8 mouse cellular contexts compared by ENCODE assay signal in genomic region chr3:89308089-89308488, GRCm38 (mm10). TPM values are rescaled to one million over a fixed set of nuclear protein-coding genes. Genes with fewer than 3 reads are reported as not detected.
DNase-seq lines count a peak whose midpoint lies in the region; ATAC-seq and TF ChIP-seq lines count a peak whose summit lies in the region.

No protein-coding gene starts in this region.

- no peak overlapping the region for H3K9ac ChIP-seq in intestine, postnatal 0 days (ENCODE audit: low read depth, low read length)
- no peak overlapping the region for H3K9ac ChIP-seq in liver, embryonic 16.5 days (ENCODE audit: low read depth, low read length)
- no peak overlapping the region for H3K9ac ChIP-seq in neural tube, embryonic 14.5 days (replicated peaks; ENCODE audit: low read depth, low read length)

- H3K4me2 ChIP-seq in intestine, postnatal 0 days (replicated peaks; ENCODE audit: low read depth): no peak overlapping the region
- no peak overlapping the region for H3K4me2 ChIP-seq in liver, embryonic 16.5 days (ENCODE audit: low read depth, low read length)
- no peak overlapping the region for H3K4me2 ChIP-seq in neural tube, embryonic 14.5 days (ENCODE audit: low read depth, low read length)

- no peak overlapping the region for H3K27ac ChIP-seq in intestine, postnatal 0 days (ENCODE audit: low read depth, low read length)
- H3K27ac ChIP-seq in liver, embryonic 16.5 days (ENCODE audit: low read length): no peak overlapping the region
- no peak overlapping the region for H3K27ac ChIP-seq in neural tube, embryonic 14.5 days (ENCODE audit: low read depth, low read length)

- H3K79me3 ChIP-seq in C2C12 (ENCODE audit: low read depth): no peaks in the 10 kb centered on the region

- H3ac ChIP-seq in C2C12 (ENCODE audit: control insufficient read depth, insufficient read length, low read depth): no peak overlapping the region

- H3K27me3 ChIP-seq in C2C12 (ENCODE audit: control insufficient read depth, insufficient read depth, insufficient read length): no peaks in the 10 kb centered on the region
- H3K27me3 ChIP-seq in intestine, postnatal 0 days (replicated peaks; ENCODE audit: control insufficient read depth, insufficient read depth, low read length): no peaks in the 10 kb centered on the region
- no peaks in the 10 kb centered on the region for H3K27me3 ChIP-seq in liver, embryonic 16.5 days (ENCODE audit: control insufficient read depth, insufficient read depth, low read depth, low read length)
- H3K27me3 ChIP-seq in neural tube, embryonic 14.5 days (ENCODE audit: control insufficient read depth, insufficient read depth, low read length): no peaks in the 10 kb centered on the region

- ATAC-seq in granulocyte monocyte progenitor cell, adult 5-6 weeks (replicated peaks; ENCODE audit: poor library complexity, severe bottlenecking): peak; percentile 87
- peak; percentile 40; the same call in 1 of the 2 replicates for ATAC-seq in intestine, postnatal 0 days
- ATAC-seq in liver, embryonic 16.5 days (ENCODE audit: low read depth): peak; percentile 63
- peak; percentile 90 for ATAC-seq in neural tube, embryonic 14.5 days (ENCODE audit: low read depth)

- peak; percentile 60 for TF ChIP-seq CTCF in C2C12 (IDR thresholded peaks at IDR 0.05; ENCODE audit: control insufficient read depth, insufficient read depth, insufficient read length)
- TF ChIP-seq CTCF in intestine, postnatal 0 days (IDR thresholded peaks at IDR 0.05; ENCODE audit: low read depth): peak; percentile 95

- H3K9me3 ChIP-seq in intestine, postnatal 0 days (ENCODE audit: control insufficient read depth): no peaks in the 10 kb centered on the region
- H3K9me3 ChIP-seq in liver, embryonic 16.5 days (replicated peaks; ENCODE audit: control insufficient read depth, low read length): no peaks in the 10 kb centered on the region
- H3K9me3 ChIP-seq in neural tube, embryonic 14.5 days (ENCODE audit: control insufficient read depth, low read length): no peaks in the 10 kb centered on the region

- WGBS in intestine, postnatal 0 days: 5% methylated on average over 9 of the region's 9 CpGs
- 2% methylated on average over 9 of the region's 9 CpGs for WGBS in liver, embryonic 16.5 days (ENCODE audit: insufficient replicate concordance)
- WGBS in neural tube, embryonic 14.5 days: 3% methylated on average over 9 of the region's 9 CpGs

- DNase-seq in T-cell, adult 2 months (ENCODE audit: low spot score): peak; percentile 57
- peak; percentile 67 to 70 for DNase-seq in cerebellum, postnatal 36 days
- peak; percentile 67 for DNase-seq in thymus, postnatal 14 days

- H3K36me3 ChIP-seq in C2C12 (ENCODE audit: control insufficient read depth, insufficient read depth): no peaks in the 10 kb centered on the region
- H3K36me3 ChIP-seq in intestine, postnatal 0 days (ENCODE audit: control insufficient read depth, insufficient read depth): no peaks in the 10 kb centered on the region
- H3K36me3 ChIP-seq in liver, embryonic 16.5 days (ENCODE audit: control insufficient read depth, insufficient read depth): no peaks in the 10 kb centered on the region
- H3K36me3 ChIP-seq in neural tube, embryonic 14.5 days (ENCODE audit: control insufficient read depth, insufficient read depth, low read length): peaks cover 2% of the 10 kb centered on the region; the same call in 1 of the 2 replicates

- H3K4me3 ChIP-seq in C2C12 (ENCODE audit: insufficient read depth, poor library complexity, severe bottlenecking): no peak overlapping the region
- H3K4me3 ChIP-seq in intestine, postnatal 0 days (ENCODE audit: low read depth, low read length): no peak overlapping the region
- H3K4me3 ChIP-seq in liver, embryonic 16.5 days (ENCODE audit: low read depth, low read length): no peak overlapping the region
- no peak overlapping the region for H3K4me3 ChIP-seq in neural tube, embryonic 14.5 days (ENCODE audit: low read depth, low read length)

- H3K4me1 ChIP-seq in intestine, postnatal 0 days (replicated peaks; ENCODE audit: control insufficient read depth, insufficient read depth, low read length): no peaks in the 10 kb centered on the region; the same call in 1 of the 2 replicates
- H3K4me1 ChIP-seq in liver, embryonic 16.5 days (ENCODE audit: control insufficient read depth, low read depth, low read length): peaks cover 2% of the 10 kb centered on the region
- H3K4me1 ChIP-seq in neural tube, embryonic 14.5 days (ENCODE audit: control insufficient read depth, insufficient read depth, low read length): no peaks in the 10 kb centered on the region

- H3K79me2 ChIP-seq in C2C12 (ENCODE audit: control insufficient read depth, insufficient read depth): no peaks in the 10 kb centered on the region

TF ChIP-seq in C2C12, 6 proteins besides CTCF, POLR2A, EP300 and RAD21:
- no peak for TF ChIP-seq USF1 (IDR thresholded peaks at IDR 0.05; ENCODE audit: low read depth)
- TF ChIP-seq FOSL1 (IDR thresholded peaks at IDR 0.05; ENCODE audit: insufficient read depth, low read length, poor library complexity, severe bottlenecking): no peak
- no peak for TF ChIP-seq MAX (IDR thresholded peaks at IDR 0.05)
- no peak for TF ChIP-seq MYOG (IDR thresholded peaks at IDR 0.05; ENCODE audit: control insufficient read depth, extremely low read depth, insufficient read length)
- TF ChIP-seq CEBPB (IDR thresholded peaks at IDR 0.05; ENCODE audit: low read depth): no peak
- no peak for TF ChIP-seq MYOD1 (IDR thresholded peaks at IDR 0.05; ENCODE audit: control insufficient read depth, insufficient read length, low read depth)

RNA-seq across cellular contexts. Expression of gene Efna3, which starts 14.7 kb away (rescaled TPM):
- 2.9 TPM for polyA plus RNA-seq in C2C12 (2012; fragmentation: generic; extraction: Trizol)
- not detected in 2 replicates for total RNA-seq in granulocyte monocyte progenitor cell, adult 5-6 weeks (2014; fragmentation: Nextera tagmentation)
- not detected in 2 replicates for total RNA-seq in granulocyte monocyte progenitor cell, adult 5-6 weeks (2017)
- polyA plus RNA-seq in intestine, postnatal 0 days (2015; fragmentation: Nextera tagmentation; extraction: Ambion mirVana): 1.4 and 1.6 TPM in 2 replicates
- polyA plus RNA-seq in liver, embryonic 16.5 days (2015; fragmentation: Nextera tagmentation; extraction: Ambion mirVana): 0.63 and 0.94 TPM in 2 replicates
- 85.7 and 96.9 TPM in 2 replicates for polyA plus RNA-seq in neural tube, embryonic 14.5 days (2014; fragmentation: Nextera tagmentation; extraction: Ambion mirVana)

RNA-seq across cellular contexts. Expression of gene Efna1, which starts 27.1 kb away (rescaled TPM):
- 13.9 TPM for polyA plus RNA-seq in C2C12 (2012; fragmentation: generic; extraction: Trizol)
- total RNA-seq in granulocyte monocyte progenitor cell, adult 5-6 weeks (2014; fragmentation: Nextera tagmentation): not detected in 2 replicates
- not detected in 2 replicates for total RNA-seq in granulocyte monocyte progenitor cell, adult 5-6 weeks (2017)
- 50.7 and 69.8 TPM in 2 replicates for polyA plus RNA-seq in intestine, postnatal 0 days (2015; fragmentation: Nextera tagmentation; extraction: Ambion mirVana)
- polyA plus RNA-seq in liver, embryonic 16.5 days (2015; fragmentation: Nextera tagmentation; extraction: Ambion mirVana): 8.1 and 12.7 TPM in 2 replicates
- 6.8 and 10.5 TPM in 2 replicates for polyA plus RNA-seq in neural tube, embryonic 14.5 days (2014; fragmentation: Nextera tagmentation; extraction: Ambion mirVana)

RNA-seq across cellular contexts. Expression of gene Efna4, which starts 29.7 kb away (rescaled TPM):
- polyA plus RNA-seq in C2C12 (2012; fragmentation: generic; extraction: Trizol): 13.3 TPM
- 0.66 and 2.1 TPM in 2 replicates for total RNA-seq in granulocyte monocyte progenitor cell, adult 5-6 weeks (2014; fragmentation: Nextera tagmentation)
- not detected in 2 replicates for total RNA-seq in granulocyte monocyte progenitor cell, adult 5-6 weeks (2017)
- polyA plus RNA-seq in intestine, postnatal 0 days (2015; fragmentation: Nextera tagmentation; extraction: Ambion mirVana): 5.1 and 5.3 TPM in 2 replicates
- 0.51 and 0.60 TPM in 2 replicates for polyA plus RNA-seq in liver, embryonic 16.5 days (2015; fragmentation: Nextera tagmentation; extraction: Ambion mirVana)
- polyA plus RNA-seq in neural tube, embryonic 14.5 days (2014; fragmentation: Nextera tagmentation; extraction: Ambion mirVana): 4.3 and 6.1 TPM in 2 replicates

RNA-seq across cellular contexts. Expression of gene Slc50a1, which starts 37.7 kb away (rescaled TPM):
- polyA plus RNA-seq in C2C12 (2012; fragmentation: generic; extraction: Trizol): 48.7 TPM
- 55.0 and 80.7 TPM in 2 replicates for total RNA-seq in granulocyte monocyte progenitor cell, adult 5-6 weeks (2014; fragmentation: Nextera tagmentation)
- total RNA-seq in granulocyte monocyte progenitor cell, adult 5-6 weeks (2017): 62.0 and 65.0 TPM in 2 replicates
- 57.4 and 61.8 TPM in 2 replicates for polyA plus RNA-seq in intestine, postnatal 0 days (2015; fragmentation: Nextera tagmentation; extraction: Ambion mirVana)
- polyA plus RNA-seq in liver, embryonic 16.5 days (2015; fragmentation: Nextera tagmentation; extraction: Ambion mirVana): 18.9 and 22.2 TPM in 2 replicates
- 36.7 and 39.8 TPM in 2 replicates for polyA plus RNA-seq in neural tube, embryonic 14.5 days (2014; fragmentation: Nextera tagmentation; extraction: Ambion mirVana)

RNA-seq across cellular contexts. Expression of gene Adam15, which starts 41.7 kb away (rescaled TPM):
- polyA plus RNA-seq in C2C12 (2012; fragmentation: generic; extraction: Trizol): 60.2 TPM
- 42.7 and 80.7 TPM in 2 replicates for total RNA-seq in granulocyte monocyte progenitor cell, adult 5-6 weeks (2014; fragmentation: Nextera tagmentation)
- 34.8 and 44.8 TPM in 2 replicates for total RNA-seq in granulocyte monocyte progenitor cell, adult 5-6 weeks (2017)
- 33.9 and 37.0 TPM in 2 replicates for polyA plus RNA-seq in intestine, postnatal 0 days (2015; fragmentation: Nextera tagmentation; extraction: Ambion mirVana)
- 9.0 and 11.2 TPM in 2 replicates for polyA plus RNA-seq in liver, embryonic 16.5 days (2015; fragmentation: Nextera tagmentation; extraction: Ambion mirVana)
- 37.6 and 48.3 TPM in 2 replicates for polyA plus RNA-seq in neural tube, embryonic 14.5 days (2014; fragmentation: Nextera tagmentation; extraction: Ambion mirVana)

Comparison
In these comparisons a context has a peak if more than half of its experiments do, and no peak if none do; other contexts are left out.
1. ATAC-seq: peak in every context shown above with its lines; median percentile 90 in neural tube, embryonic 14.5 days; 87 in granulocyte monocyte progenitor cell, adult 5-6 weeks; 63 in liver, embryonic 16.5 days; 40 in intestine, postnatal 0 days.
2. RNA of gene Efna3, which starts 14.7 kb away (polyA plus RNA-seq): 85.7 to 96.9 TPM in neural tube, embryonic 14.5 days; 2.9 TPM in C2C12 (single experiment), 1.4 to 1.6 TPM in intestine, postnatal 0 days and 0.63 to 0.94 TPM in liver, embryonic 16.5 days; every median in the first group is over 10 times any median in the second.
3. Peak in every context shown above with its lines, with median percentiles within 50 percentile points of each other: DNase-seq.